Mouse (Mus musculus) neural tube, embryonic 10.5 days (tissue): Measurements from ENCODE around the gene Med21.

ENCODE experiments used
- DNase-seq: peaks from one replicate; pipeline ENCODE4 v3.0.0-alpha.2; 2017; ENCODE audit warnings: low spot score; ENCODE audit errors: extremely low spot score

Med21 gene

GRCm38 (mm10) chr6:146640068-146640965 lies 2.0 kb upstream of the Med21 start:
- DNase-seq, result no peak

GRCm38 (mm10) chr6:146640991-146641390 lies 1.4 kb upstream of the Med21 start:
- DNase-seq, result no peak

DNA sequence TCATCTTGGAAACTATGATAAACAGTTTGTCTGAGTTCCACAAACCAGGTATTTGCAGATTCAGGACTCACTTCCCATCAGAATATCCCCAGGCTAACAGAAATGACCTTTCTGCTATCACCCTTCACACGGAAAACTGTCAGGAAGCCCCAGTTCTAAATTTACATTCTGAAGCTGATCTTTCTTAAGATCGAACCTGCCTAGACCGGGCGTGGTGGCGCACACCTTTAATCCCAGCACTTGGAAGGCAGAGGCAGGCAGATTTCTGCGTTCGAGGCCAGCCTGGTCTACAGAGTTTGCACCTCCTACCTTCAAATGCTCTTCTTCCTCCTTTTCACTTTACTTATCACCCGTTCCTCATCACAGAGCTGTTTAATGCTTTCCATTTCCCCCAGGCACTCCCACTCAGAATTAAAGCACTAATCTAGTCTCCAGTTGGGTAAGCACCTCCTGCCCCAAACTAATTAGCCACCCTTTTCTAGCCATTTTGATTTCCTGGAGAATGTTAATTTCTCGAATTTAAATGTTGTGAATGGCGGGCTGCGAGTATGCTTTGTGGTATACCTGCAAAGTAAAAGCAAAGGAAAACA lies 631 bp upstream of the Med21 start:
- DNase-seq, result no peak

DNA sequence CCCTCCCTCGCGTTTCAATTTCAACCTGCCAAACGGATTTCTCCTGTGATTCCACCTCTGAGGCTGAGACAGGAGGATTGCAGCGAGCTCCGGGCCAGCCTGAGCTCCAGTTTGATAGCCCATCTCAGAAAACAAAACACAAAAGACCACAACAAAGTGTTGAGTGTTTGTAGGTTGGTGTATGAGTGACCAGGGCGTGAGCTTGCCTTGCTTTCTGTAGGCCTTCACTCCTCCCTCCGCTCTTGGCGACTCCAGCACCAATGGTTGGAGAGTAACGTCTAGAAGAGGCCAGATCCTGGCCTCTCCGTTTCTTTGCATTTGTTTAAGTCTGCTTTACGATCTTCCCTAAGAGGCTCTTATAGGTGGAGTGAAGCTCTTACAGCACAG lies 830 bp downstream of the Med21 start:
- no peak for DNase-seq

- DNase-seq, result no peak
These were observed 7.7 kb downstream of the Med21 start for GRCm38 (mm10) chr6:146650013-146650412.

GRCm38 (mm10) chr6:146651431-146651830 lies 9.1 kb downstream of the Med21 start:
- DNase-seq, result no peak

- DNase-seq, result no peak
These were observed 10.8 kb downstream of the Med21 start for GRCm38 (mm10) chr6:146653197-146653596.

DNA sequence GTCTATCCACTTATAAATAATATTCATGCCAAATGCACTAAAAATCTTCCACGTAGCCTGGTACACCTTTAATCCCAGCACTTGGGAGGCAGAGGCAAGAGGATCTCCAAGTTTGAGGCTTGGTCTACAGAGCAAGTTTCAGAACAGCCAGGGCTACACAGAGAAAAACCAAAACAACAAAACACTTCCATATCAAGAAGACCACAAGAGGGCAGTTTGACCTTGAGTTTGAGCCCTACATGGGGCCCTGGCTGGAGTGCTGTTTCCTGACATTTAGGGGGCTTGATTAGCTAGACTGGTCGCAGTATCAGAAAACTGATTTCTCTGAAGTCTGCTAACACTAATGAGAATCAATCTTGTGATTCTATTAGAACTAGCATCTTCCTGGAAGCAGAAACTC lies 18.2 kb downstream of the Med21 start:
- DNase-seq, result no peak

- DNase-seq, result no peak
These were observed 19.3 kb downstream of the Med21 start for GRCm38 (mm10) chr6:146661655-146662054.

GRCm38 (mm10) chr6:146662679-146663078 lies 20.3 kb downstream of the Med21 start:
- peak; percentile 19 for DNase-seq

GRCm38 (mm10) chr6:146664116-146664515 lies 21.8 kb downstream of the Med21 start:
- no peak for DNase-seq

DNA sequence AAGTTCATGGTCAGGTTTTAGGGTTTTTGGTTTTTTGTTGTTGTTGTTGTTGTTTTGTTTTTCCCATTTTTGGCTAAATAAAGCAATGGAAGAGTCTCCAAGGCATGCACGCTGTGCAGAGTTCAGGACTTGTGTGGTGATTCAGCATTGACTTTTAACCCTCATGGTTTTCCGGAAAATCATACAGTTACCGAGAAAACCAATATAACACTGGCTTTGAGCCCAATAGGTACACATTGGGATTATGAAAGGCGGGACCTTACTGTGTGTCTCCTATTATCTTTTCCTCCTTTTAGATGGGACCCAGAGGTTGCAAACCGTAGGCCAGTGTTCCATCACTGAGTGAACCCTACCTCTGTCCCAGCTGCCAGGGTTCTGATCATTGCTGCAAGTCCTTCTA lies 22.6 kb downstream of the Med21 start:
- DNase-seq, result no peak

- DNase-seq, result no peak
These were observed 23.1 kb downstream of the Med21 start for GRCm38 (mm10) chr6:146665408-146665807.

GRCm38 (mm10) chr6:146666811-146667210 lies 24.5 kb downstream of the Med21 start:
- no peak for DNase-seq

- no peak for DNase-seq
These were observed 26.3 kb downstream of the Med21 start for GRCm38 (mm10) chr6:146668606-146669005.

DNA sequence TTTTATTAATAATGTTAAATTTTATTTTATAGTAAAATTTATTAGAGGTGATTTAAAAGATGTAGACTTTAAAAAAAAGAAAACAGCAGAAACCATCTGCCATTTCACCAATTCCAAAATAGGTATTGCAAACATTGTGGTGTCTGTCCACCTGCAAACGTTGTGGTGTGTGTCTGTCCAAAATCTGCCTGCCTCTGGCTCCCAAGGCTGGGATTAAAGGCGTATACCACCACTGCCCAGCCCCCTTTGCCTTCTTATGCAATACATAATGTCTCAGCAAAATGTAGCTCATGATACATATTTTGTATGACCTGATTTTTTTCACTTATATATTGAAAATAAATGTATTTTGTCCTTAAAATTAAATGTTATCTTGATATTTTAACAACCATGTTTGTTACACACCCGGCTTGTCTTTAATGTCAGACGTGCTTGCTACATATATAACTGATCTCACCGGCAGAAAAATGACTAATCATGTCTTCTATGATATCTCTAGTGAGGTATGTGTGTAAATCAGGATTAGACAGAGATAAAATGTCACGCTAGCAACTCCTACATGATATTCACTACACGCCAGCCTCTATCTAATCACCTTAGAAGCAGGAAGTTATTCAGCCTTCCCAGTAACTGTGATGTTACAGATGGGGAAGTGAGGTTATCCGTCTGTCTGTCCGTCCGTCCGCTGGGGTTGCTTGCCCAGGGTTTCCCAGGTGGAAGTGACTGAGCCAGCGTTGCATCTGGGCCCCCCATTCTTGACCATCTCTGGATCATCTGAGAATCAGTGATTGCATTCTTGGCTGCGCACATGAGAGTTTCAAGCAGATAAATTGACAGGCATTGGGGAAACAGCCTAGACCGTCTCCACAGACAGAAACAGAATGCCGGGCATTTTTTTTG lies 28.9 kb downstream of the Med21 start:
- no peak for DNase-seq

- DNase-seq, result no peak
These were observed 29.8 kb downstream of the Med21 start for GRCm38 (mm10) chr6:146672106-146672505.

DNA sequence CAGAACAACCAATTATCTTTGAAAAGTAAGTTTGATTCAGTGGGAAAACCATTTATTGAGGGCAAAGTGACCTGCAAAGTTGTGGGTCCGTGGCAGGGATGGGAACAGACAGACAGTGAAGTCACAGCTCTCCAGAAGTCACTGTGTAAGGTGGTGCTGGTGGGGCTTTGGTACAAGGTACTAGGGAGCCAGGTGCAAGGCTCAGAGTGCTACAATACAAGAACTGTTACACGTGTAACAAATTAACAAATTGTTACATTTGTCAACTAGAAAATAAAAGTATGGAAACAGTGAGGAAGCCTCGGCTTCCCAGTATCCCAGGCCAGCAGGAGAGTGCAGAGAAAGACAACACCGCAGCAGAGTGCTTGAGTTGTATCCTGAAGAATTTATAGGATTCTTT lies 31.3 kb downstream of the Med21 start:
- DNase-seq, result no peak

DNA sequence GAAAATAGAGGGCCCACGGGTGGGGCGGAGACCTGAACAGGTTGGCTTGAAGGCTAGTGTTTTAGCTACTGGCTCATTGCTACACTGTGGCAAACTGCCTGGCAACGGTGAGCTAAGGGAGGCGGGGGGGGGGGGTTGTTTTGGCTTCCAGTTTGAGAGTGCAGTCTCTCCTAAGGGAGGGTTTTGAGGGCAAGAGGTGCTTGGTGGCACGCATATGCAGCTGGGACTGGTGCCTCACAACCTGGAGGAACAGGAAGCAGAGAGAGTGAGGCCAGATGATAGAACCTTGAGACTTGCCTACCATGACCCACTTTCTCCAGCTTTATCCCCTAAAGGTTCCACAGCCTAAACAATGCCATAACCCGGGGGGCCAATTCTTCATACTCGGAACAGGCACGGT lies 32.1 kb downstream of the Med21 start:
- DNase-seq, result no peak

GRCm38 (mm10) chr6:146674881-146675536 lies 32.7 kb downstream of the Med21 start:
- no peak for DNase-seq

DNA sequence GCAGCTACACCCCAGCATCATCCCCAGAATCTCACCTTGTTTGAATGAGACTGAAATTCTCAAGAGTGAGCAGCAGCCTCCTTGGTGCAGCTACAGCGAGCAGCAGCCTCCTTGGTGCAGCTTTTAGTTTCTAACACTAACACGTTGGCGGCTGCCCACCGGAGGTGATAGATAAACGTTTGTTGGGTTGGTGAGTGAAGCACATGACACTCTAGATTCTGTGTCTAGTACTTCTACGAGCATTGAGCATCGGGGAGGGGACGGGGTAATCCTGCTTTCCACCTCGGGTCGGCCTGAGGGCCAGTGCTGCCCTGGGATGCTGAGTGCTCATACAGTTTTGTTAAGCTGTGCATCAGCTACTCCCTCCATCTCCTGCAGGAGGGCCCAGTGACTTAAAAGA lies 34.6 kb downstream of the Med21 start:
- no peak for DNase-seq
